Mouse (Mus musculus) kidney, postnatal 25 days (tissue): ENCODE measurements around the gene Ddx51.
A peak's percentile ranks its signal among the peaks of the same experiment; 100 is the strongest.

Source experiments
- DNase-seq, 2 experiments: peaks; one replicate each; pipeline ENCODE4 v3.0.0; 2021; ENCODE audit warnings: mixed read lengths in 2 of 2

The Ddx51 gene

GRCm38 (mm10) chr5:110652719-110653648 lies at the start of gene Ddx51, which contains the start of gene Noc4l:
Ddx51 (plus strand) TSS chr5:110653451.
Noc4l (minus strand) TSS chr5:110653417.
- DNase-seq: peak; percentile 97 to 98

- no peak for DNase-seq
These were observed 48.9 kb upstream of the Ddx51 start for GRCm38 (mm10) chr5:110604311-110604710.

- no peak for DNase-seq
These were observed 47.6 kb upstream of the Ddx51 start for GRCm38 (mm10) chr5:110605531-110606221.

GRCm38 (mm10) chr5:110607767-110608166 lies 45.5 kb upstream of the Ddx51 start:
- no peak for DNase-seq

- DNase-seq: no peak
These were observed 44.9 kb upstream of the Ddx51 start for GRCm38 (mm10) chr5:110608336-110608735.

GRCm38 (mm10) chr5:110608941-110609340 lies 44.3 kb upstream of the Ddx51 start:
- no peak for DNase-seq

- DNase-seq: no peak
These were observed 43.8 kb upstream of the Ddx51 start for GRCm38 (mm10) chr5:110609425-110609824.

GRCm38 (mm10) chr5:110609868-110610267 lies 43.4 kb upstream of the Ddx51 start:
- no peak for DNase-seq

- no peak for DNase-seq
These were observed 42.8 kb upstream of the Ddx51 start for GRCm38 (mm10) chr5:110610484-110610883.

- DNase-seq: no peak
These were observed 41.7 kb upstream of the Ddx51 start for GRCm38 (mm10) chr5:110611435-110612158.

GRCm38 (mm10) chr5:110619226-110619625 lies 34.0 kb upstream of the Ddx51 start:
- peak in 1 of 2 experiments; percentile 27 for DNase-seq

- no peak for DNase-seq
These were observed 28.9 kb upstream of the Ddx51 start for GRCm38 (mm10) chr5:110624319-110624718.

- DNase-seq: no peak
These were observed 25.9 kb upstream of the Ddx51 start for GRCm38 (mm10) chr5:110627351-110627750.

GRCm38 (mm10) chr5:110628156-110628555 lies 25.1 kb upstream of the Ddx51 start:
- no peak for DNase-seq

- peak; percentile 84 to 89 for DNase-seq
These were observed 23.6 kb upstream of the Ddx51 start for GRCm38 (mm10) chr5:110629525-110630120.

- DNase-seq: no peak
These were observed 17.1 kb upstream of the Ddx51 start for GRCm38 (mm10) chr5:110635951-110636707.

GRCm38 (mm10) chr5:110638306-110639074 lies 14.8 kb upstream of the Ddx51 start:
- DNase-seq: no peak

- DNase-seq: peak; percentile 70 to 80
These were observed 13.8 kb upstream of the Ddx51 start for GRCm38 (mm10) chr5:110639459-110639858.

- no peak for DNase-seq
These were observed 6.9 kb upstream of the Ddx51 start for GRCm38 (mm10) chr5:110646377-110646776.

- DNase-seq: no peak
These were observed 435 bp downstream of the Ddx51 start for GRCm38 (mm10) chr5:110653686-110654085.

GRCm38 (mm10) chr5:110659682-110660081 lies 6.4 kb downstream of the Ddx51 start:
- DNase-seq: no peak
